Mouse (Mus musculus): ENCODE data around the gene Irf3. TPM values are rescaled to one million over a fixed set of nuclear protein-coding genes. Genes with fewer than 3 reads are reported as not detected.

Gene Irf3
- polyA plus RNA-seq, 2 experiments = 32.1 to 41.0 TPM

- Histone ChIP-seq H3K27me3 (ENCODE audit: control insufficient read depth, insufficient read depth, low read length) (no peaks in the 10 kb centered on the region), H3K9me3 (ENCODE audit: control insufficient read depth, low read length) (no peaks in the 10 kb centered on the region), H3K9ac (replicated peaks) (no peak overlapping the region), H3K4me2 (ENCODE audit: low read depth) (no peak overlapping the region), H3K4me1 (replicated peaks; ENCODE audit: control insufficient read depth in 2 of 2, insufficient read depth in 2 of 2, low read length in 1 of 2) (0 out of 4 replicates have a peak, but pooled peaks cover 0 to 3% of the 10 kb centered on the region in 2 experiments), H3K27ac (no peak overlapping the region), H3K36me3 (replicated peaks; ENCODE audit: control insufficient read depth, insufficient read depth, low read depth) (peaks cover 11% of the 10 kb centered on the region), H3K4me3 (ENCODE audit: insufficient read depth in 1 of 2, low read depth in 2 of 2, low read length in 2 of 2) (no peak overlapping the region)
- ATAC-seq (ENCODE audit: insufficient read depth) (no peak), DNase-seq (ENCODE audit: low read depth in 3 of 3, low spot score in 3 of 3) (no peak)
- 77% methylated on average over 9 of the region's 9 CpGs for WGBS (ENCODE audit: insufficient replicate concordance)
- TF ChIP-seq CTCF (IDR thresholded peaks at IDR 0.05; ENCODE audit: low read depth) (no peak), EP300 (IDR thresholded peaks at IDR 0.05; ENCODE audit: low read depth) (no peak)
Measured at GRCm38 (mm10) chr7:45027761-45028160, 30.3 kb downstream of the Irf3 start.

DNA sequence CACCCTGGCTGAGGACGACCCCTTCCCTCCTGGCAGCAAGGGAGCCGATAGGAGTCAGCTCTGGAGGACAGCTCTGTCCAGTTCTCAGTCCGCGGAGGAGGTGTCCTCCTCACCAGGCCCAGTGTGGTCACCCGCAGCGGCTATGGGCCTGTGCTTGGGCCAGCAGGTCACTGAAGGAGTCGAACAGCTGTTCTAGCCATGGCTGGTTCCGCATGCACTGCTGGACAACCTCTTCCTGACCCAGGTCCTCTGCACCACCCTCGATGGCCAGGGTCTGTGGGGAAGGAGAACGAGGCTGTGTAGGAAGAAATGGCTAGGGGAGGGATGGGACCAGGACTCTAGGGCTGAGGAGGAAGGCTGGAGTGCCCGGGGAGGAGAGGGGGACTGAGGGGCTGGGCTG, 30.9 kb downstream of the Irf3 start:
- 78% methylated on average over 11 of the region's 11 CpGs for WGBS (ENCODE audit: insufficient replicate concordance)
- Histone ChIP-seq H3K9ac (replicated peaks) (no peak overlapping the region), H3K4me2 (ENCODE audit: low read depth) (no peak overlapping the region), H3K9me3 (ENCODE audit: control insufficient read depth, low read length) (no peaks in the 10 kb centered on the region), H3K4me1 (replicated peaks; ENCODE audit: control insufficient read depth in 2 of 2, insufficient read depth in 2 of 2, low read length in 1 of 2) (0 out of 4 replicates have a peak, but pooled peaks cover 0 to 3% of the 10 kb centered on the region in 2 experiments), H3K4me3 (ENCODE audit: insufficient read depth in 1 of 2, low read depth in 2 of 2, low read length in 2 of 2) (no peak overlapping the region), H3K27ac (no peak overlapping the region), H3K36me3 (replicated peaks; ENCODE audit: control insufficient read depth, insufficient read depth, low read depth) (peaks cover 11% of the 10 kb centered on the region), H3K27me3 (ENCODE audit: control insufficient read depth, insufficient read depth, low read length) (no peaks in the 10 kb centered on the region)
- DNase-seq (ENCODE audit: low read depth in 3 of 3, low spot score in 3 of 3) = no peak
- TF ChIP-seq CTCF (IDR thresholded peaks at IDR 0.05; ENCODE audit: low read depth) (no peak), EP300 (IDR thresholded peaks at IDR 0.05; ENCODE audit: low read depth) (no peak)
- ATAC-seq (ENCODE audit: insufficient read depth) = no peak

DNA sequence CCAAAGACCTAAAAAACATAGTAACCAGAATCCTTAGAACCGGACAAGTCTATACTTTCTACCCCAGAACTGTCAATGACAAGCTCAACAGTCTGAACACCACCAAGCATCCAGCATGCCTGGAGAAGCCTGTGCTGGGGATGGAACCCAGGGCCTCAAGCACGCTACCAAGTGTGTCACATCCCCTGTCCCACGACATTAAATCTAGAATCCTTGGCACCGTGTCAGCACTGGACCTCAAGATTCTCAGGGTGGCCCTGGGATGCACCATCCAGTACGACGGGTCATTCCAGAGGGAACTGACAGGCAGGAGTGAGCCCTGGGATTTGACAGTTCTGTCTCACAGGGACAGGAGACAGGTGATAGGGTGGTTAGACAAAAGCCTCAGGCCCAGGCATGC, 32.5 kb downstream of the Irf3 start:
- no peak for DNase-seq (ENCODE audit: low read depth in 3 of 3, low spot score in 3 of 3)
- H3K36me3 ChIP-seq (replicated peaks; ENCODE audit: control insufficient read depth, insufficient read depth, low read depth) = peaks cover 23% of the 10 kb centered on the region
- no peak for TF ChIP-seq CTCF (IDR thresholded peaks at IDR 0.05; ENCODE audit: low read depth)
- no peak for TF ChIP-seq EP300 (IDR thresholded peaks at IDR 0.05; ENCODE audit: low read depth)
- no peak for ATAC-seq (ENCODE audit: insufficient read depth)
- H3K27ac ChIP-seq = no peak overlapping the region
- no peak overlapping the region for H3K4me2 ChIP-seq (ENCODE audit: low read depth)
- no peaks in the 10 kb centered on the region for H3K27me3 ChIP-seq (ENCODE audit: control insufficient read depth, insufficient read depth, low read length)
- no peaks in the 10 kb centered on the region for H3K9me3 ChIP-seq (ENCODE audit: control insufficient read depth, low read length)
- H3K9ac ChIP-seq (replicated peaks) = no peak overlapping the region
- no peak overlapping the region for H3K4me3 ChIP-seq (ENCODE audit: insufficient read depth in 1 of 2, low read depth in 2 of 2, low read length in 2 of 2)
- no peaks in the 10 kb centered on the region for H3K4me1 ChIP-seq (replicated peaks; ENCODE audit: control insufficient read depth in 2 of 2, insufficient read depth in 2 of 2, low read length in 1 of 2)
- WGBS (ENCODE audit: insufficient replicate concordance) = 85% methylated on average over 6 of the region's 6 CpGs

DNA sequence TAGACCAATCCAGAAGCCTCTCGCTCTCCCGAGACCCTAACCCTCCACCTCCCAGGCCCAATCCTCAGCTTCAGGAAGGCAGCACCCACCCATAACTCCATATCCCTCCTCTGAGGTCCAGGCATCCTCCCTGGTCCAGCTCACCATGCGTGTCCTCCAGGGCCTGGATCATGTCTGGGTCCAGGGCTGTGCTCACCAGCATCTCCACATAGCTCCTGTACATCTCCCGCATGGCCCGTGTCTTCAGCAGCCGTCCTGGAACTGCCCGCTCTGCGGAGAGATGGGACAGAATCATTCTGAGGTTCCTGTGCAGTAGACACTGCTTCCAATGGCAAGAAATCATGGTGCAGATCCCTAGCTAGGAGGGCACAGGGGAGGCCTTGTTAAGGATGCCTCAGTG, 33.4 kb downstream of the Irf3 start:
- WGBS (ENCODE audit: insufficient replicate concordance) = 83% methylated on average over 8 of the region's 8 CpGs
- TF ChIP-seq CTCF (IDR thresholded peaks at IDR 0.05; ENCODE audit: low read depth) (no peak), EP300 (IDR thresholded peaks at IDR 0.05; ENCODE audit: low read depth) (no peak)
- DNase-seq (ENCODE audit: low read depth in 3 of 3, low spot score in 3 of 3) (no peak), ATAC-seq (ENCODE audit: insufficient read depth) (no peak)
- H3K9me3 ChIP-seq (ENCODE audit: control insufficient read depth, low read length) = no peaks in the 10 kb centered on the region
- no peak overlapping the region for H3K9ac ChIP-seq (replicated peaks)
- H3K4me2 ChIP-seq (ENCODE audit: low read depth) = no peak overlapping the region
- H3K27ac ChIP-seq = no peak overlapping the region
- H3K4me3 ChIP-seq (ENCODE audit: insufficient read depth in 1 of 2, low read depth in 2 of 2, low read length in 2 of 2) = no peak overlapping the region
- peaks cover 23% of the 10 kb centered on the region for H3K36me3 ChIP-seq (replicated peaks; ENCODE audit: control insufficient read depth, insufficient read depth, low read depth)
- no peaks in the 10 kb centered on the region for H3K4me1 ChIP-seq (replicated peaks; ENCODE audit: control insufficient read depth in 2 of 2, insufficient read depth in 2 of 2, low read length in 1 of 2)
- no peaks in the 10 kb centered on the region for H3K27me3 ChIP-seq (ENCODE audit: control insufficient read depth, insufficient read depth, low read length)

DNA sequence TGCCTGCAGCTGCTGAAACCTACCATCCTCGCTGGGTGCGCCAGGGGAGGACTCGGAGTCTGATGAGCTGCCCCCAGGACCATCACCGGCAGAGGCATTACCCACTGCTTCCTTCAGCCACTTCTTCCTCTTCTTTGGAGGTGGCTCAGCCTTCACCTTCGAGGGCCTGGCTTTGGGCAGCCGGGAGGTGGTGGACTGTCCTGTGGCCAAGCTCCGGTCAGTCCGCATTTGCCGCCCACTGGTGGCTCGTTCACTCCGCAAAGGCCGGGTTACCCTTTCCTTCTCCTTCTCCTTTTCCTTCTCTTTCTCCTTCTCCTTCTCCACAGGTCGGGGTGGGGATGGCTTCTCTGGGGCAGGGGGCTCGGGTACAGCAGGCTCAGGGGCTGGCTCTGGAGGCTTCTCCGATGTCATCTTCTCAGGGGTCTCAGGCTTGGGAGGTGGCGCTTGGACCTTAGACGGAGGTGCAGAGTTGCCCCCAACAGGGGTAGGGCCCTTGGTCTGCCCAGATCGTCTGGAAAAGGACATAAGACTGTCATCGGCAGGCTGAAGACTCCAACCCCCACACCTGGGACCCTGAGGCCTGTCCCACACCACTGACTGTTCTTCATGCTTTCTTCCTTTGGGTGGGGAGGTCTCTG, 36.4 kb downstream of the Irf3 start:
- Histone ChIP-seq H3K36me3 (replicated peaks; ENCODE audit: control insufficient read depth, insufficient read depth, low read depth) (peaks cover 15% of the 10 kb centered on the region), H3K27ac (no peak overlapping the region), H3K9me3 (ENCODE audit: control insufficient read depth, low read length) (no peaks in the 10 kb centered on the region), H3K27me3 (ENCODE audit: control insufficient read depth, insufficient read depth, low read length) (no peaks in the 10 kb centered on the region), H3K4me3 (ENCODE audit: insufficient read depth in 1 of 2, low read depth in 2 of 2, low read length in 2 of 2) (no peak overlapping the region), H3K9ac (replicated peaks) (no peak overlapping the region), H3K4me1 (replicated peaks; ENCODE audit: control insufficient read depth in 2 of 2, insufficient read depth in 2 of 2, low read length in 1 of 2) (no peaks in the 10 kb centered on the region), H3K4me2 (ENCODE audit: low read depth) (no peak overlapping the region)
- ATAC-seq (ENCODE audit: insufficient read depth) (no peak), DNase-seq (ENCODE audit: low read depth in 3 of 3, low spot score in 3 of 3) (no peak)
- WGBS (ENCODE audit: insufficient replicate concordance) = 82% methylated on average over 19 of the region's 19 CpGs
- TF ChIP-seq CTCF (IDR thresholded peaks at IDR 0.05; ENCODE audit: low read depth) (no peak), EP300 (IDR thresholded peaks at IDR 0.05; ENCODE audit: low read depth) (no peak)

Data from liver, embryonic 14.5 days (tissue).